ENCODE assay signal across 8 mouse cellular contexts in the genomic region with DNA sequence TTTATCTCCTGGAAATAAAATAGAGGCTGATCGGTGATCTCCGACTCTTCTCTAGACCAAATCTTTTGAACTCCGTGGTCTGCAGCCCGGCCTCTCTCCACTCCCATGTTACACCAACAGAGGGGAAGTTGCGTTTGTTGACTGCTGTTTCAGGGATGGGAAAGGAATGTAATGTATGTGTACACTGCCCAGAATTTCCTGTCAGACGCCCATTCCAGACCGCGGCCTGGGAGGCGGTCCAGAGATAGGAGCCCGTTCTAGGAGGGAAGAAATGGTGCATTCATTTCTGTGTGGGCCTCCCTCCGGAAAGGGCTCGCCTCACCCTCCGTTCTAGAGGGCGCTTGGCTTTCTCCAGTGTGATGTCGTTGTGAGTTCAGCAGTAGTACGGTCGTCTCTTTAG. TPM values are rescaled to one million over a fixed set of nuclear protein-coding genes. Genes with fewer than 3 reads are reported as not detected.
DNase-seq lines count a peak whose midpoint lies in the region; ATAC-seq and TF ChIP-seq lines count a peak whose summit lies in the region.

No protein-coding gene starts in this region.

- peak; percentile 15 for DNase-seq in adrenal gland, postnatal 25 days
- peak; percentile 51 to 61 for DNase-seq in heart, adult 2 months
- peak; percentile 75 for DNase-seq in kidney, postnatal 10 days
- peak; percentile 80 for DNase-seq in lung, postnatal 10 days
- no peak for DNase-seq in urinary bladder, postnatal 25 days (ENCODE audit: low spot score)
- DNase-seq in hindbrain, postnatal 0 days (ENCODE audit: low spot score), result no peak

- H3K36me3 ChIP-seq in heart, adult 2 months (ENCODE audit: control insufficient read depth, insufficient read depth, low read length), result no peaks in the 10 kb centered on the region
- no peaks in the 10 kb centered on the region for H3K36me3 ChIP-seq in neural tube, embryonic 15.5 days
- no peaks in the 10 kb centered on the region for H3K36me3 ChIP-seq in hindbrain, postnatal 0 days (ENCODE audit: insufficient read depth, low read length)

- no peak for ATAC-seq in inflammation-experienced regulatory T-cells, adult 6 months
- ATAC-seq in neural tube, embryonic 15.5 days (ENCODE audit: low FRiP score), result no peak
- ATAC-seq in hindbrain, postnatal 0 days, result no peak

- TF ChIP-seq POLR2A in heart, adult 2 months (IDR thresholded peaks at IDR 0.05; ENCODE audit: insufficient read depth, low read depth, low read length), result no peak

- intact Hi-C loops in heart, adult 2 months (cut with DNase I), result loop anchor here (5.0 kb wide), 1 partner anchor 45 kb away; no protein-coding TSS in a partner anchor

- peaks cover 3% of the 10 kb centered on the region; the same call in 1 of the 2 replicates for H3K4me1 ChIP-seq in heart, adult 2 months (ENCODE audit: control insufficient read depth, insufficient read depth, low read length)
- H3K4me1 ChIP-seq in neural tube, embryonic 15.5 days, result peaks cover 14% of the 10 kb centered on the region; the same call in 1 of the 2 replicates
- H3K4me1 ChIP-seq in hindbrain, postnatal 0 days (ENCODE audit: insufficient read depth, low read length), result peaks cover 5% of the 10 kb centered on the region; the same call in 1 of the 2 replicates

- H3K79me2 ChIP-seq in heart, adult 2 months (replicated peaks; ENCODE audit: control insufficient read depth, insufficient read depth, low read length), result no peaks in the 10 kb centered on the region

- H3K4me2 ChIP-seq in neural tube, embryonic 15.5 days, result no peak overlapping the region
- H3K4me2 ChIP-seq in hindbrain, postnatal 0 days (ENCODE audit: low read depth, low read length), result no peak overlapping the region

- H3K9me3 ChIP-seq in neural tube, embryonic 15.5 days (replicated peaks), result no peaks in the 10 kb centered on the region
- no peaks in the 10 kb centered on the region for H3K9me3 ChIP-seq in hindbrain, postnatal 0 days (ENCODE audit: low read length)

- WGBS in heart, adult 2 months, result 14% methylated on average over 17 of the region's 17 CpGs
- WGBS in neural tube, embryonic 15.5 days, result 86% methylated on average over 17 of the region's 17 CpGs
- WGBS in hindbrain, postnatal 0 days, result 80% methylated on average over 17 of the region's 17 CpGs

- no peak overlapping the region for H3K4me3 ChIP-seq in heart, adult 2 months
- no peak overlapping the region for H3K4me3 ChIP-seq in neural tube, embryonic 15.5 days (replicated peaks)
- H3K4me3 ChIP-seq in hindbrain, postnatal 0 days (ENCODE audit: low read length), result no peak overlapping the region

- H3K27me3 ChIP-seq in heart, adult 2 months (ENCODE audit: control insufficient read depth, insufficient read depth, low read length), result no peaks in the 10 kb centered on the region
- no peaks in the 10 kb centered on the region for H3K27me3 ChIP-seq in neural tube, embryonic 15.5 days (replicated peaks)
- no peaks in the 10 kb centered on the region for H3K27me3 ChIP-seq in hindbrain, postnatal 0 days (ENCODE audit: insufficient read depth, low read length)

- H3K9ac ChIP-seq in heart, adult 2 months (ENCODE audit: low read depth, low read length), result no peak overlapping the region
- H3K9ac ChIP-seq in neural tube, embryonic 15.5 days (replicated peaks), result no peak overlapping the region
- H3K9ac ChIP-seq in hindbrain, postnatal 0 days (replicated peaks; ENCODE audit: low read length), result no peak overlapping the region

- no peak for TF ChIP-seq CTCF in heart, adult 2 months (IDR thresholded peaks at IDR 0.05)
- TF ChIP-seq CTCF in hindbrain, postnatal 0 days (IDR thresholded peaks at IDR 0.05; ENCODE audit: low read depth), result no peak

- no peak for TF ChIP-seq EP300 in heart, adult 2 months (IDR thresholded peaks at IDR 0.05; ENCODE audit: insufficient read depth, low read depth, low read length)

- H3K27ac ChIP-seq in heart, adult 2 months, result peak overlapping the region; percentile 10
- H3K27ac ChIP-seq in neural tube, embryonic 15.5 days (replicated peaks), result no peak overlapping the region
- H3K27ac ChIP-seq in hindbrain, postnatal 0 days, result no peak overlapping the region

RNA-seq across cellular contexts. Expression of a gene that starts 50.3 kb away (rescaled TPM):
- 0.43 and 1.7 TPM in 2 replicates for total RNA-seq in adrenal gland, postnatal 25 days (2021)
- total RNA-seq in heart, adult 2 months (2021), result under 1 TPM; 0.20 to 0.34 TPM
- polyA plus RNA-seq in heart, adult 2 months (2012; rRNA removed), result 0.85 and 1.4 TPM in 2 replicates
- 10 to 100 TPM; 17.6 to 20.9 (median 17.8) TPM for polyA plus RNA-seq in inflammation-experienced regulatory T-cells, adult 6 months (2017; shearing (Covaris generic))
- polyA plus RNA-seq in neural tube, embryonic 15.5 days (2015; fragmentation: Nextera tagmentation; extraction: Ambion mirVana), result 5.3 and 7.3 TPM in 2 replicates
- total RNA-seq in hindbrain, postnatal 0 days (2014; rRNA removed), result 4.5 and 5.9 TPM in 2 replicates
- polyA plus RNA-seq in hindbrain, postnatal 0 days (2015; fragmentation: Nextera tagmentation; extraction: Ambion mirVana), result 3.3 TPM in 2 replicates

Comparison
In these comparisons a context has a peak if more than half of its experiments do, and no peak if none do; other contexts are left out.
1. DNase-seq: peak in adrenal gland, postnatal 25 days (single experiment), heart, adult 2 months (2 of 2), kidney, postnatal 10 days (single experiment) and lung, postnatal 10 days (single experiment); none in urinary bladder, postnatal 25 days (single experiment) and hindbrain, postnatal 0 days (single experiment).